Mouse (Mus musculus) lung, postnatal 4 days (tissue): ENCODE data around the gene Hdc.
A peak's percentile ranks its signal among the peaks of the same experiment; 100 is the strongest.
"Not testable (repeated sequence)": the region's sequence is repeated elsewhere in the genome, so short reads cannot be mapped to it uniquely, and the experiment has no call there.

Source experiments
- DNase-seq, 2 experiments: peaks; one replicate each; pipeline ENCODE4 v3.0.0; 2021

Hdc gene

GRCm38 (mm10) chr2:126619249-126619704 lies at the start of gene Hdc:
Gene Hdc (minus strand): TSS chr2:126619299.
- DNase-seq, result no peak

DNA sequence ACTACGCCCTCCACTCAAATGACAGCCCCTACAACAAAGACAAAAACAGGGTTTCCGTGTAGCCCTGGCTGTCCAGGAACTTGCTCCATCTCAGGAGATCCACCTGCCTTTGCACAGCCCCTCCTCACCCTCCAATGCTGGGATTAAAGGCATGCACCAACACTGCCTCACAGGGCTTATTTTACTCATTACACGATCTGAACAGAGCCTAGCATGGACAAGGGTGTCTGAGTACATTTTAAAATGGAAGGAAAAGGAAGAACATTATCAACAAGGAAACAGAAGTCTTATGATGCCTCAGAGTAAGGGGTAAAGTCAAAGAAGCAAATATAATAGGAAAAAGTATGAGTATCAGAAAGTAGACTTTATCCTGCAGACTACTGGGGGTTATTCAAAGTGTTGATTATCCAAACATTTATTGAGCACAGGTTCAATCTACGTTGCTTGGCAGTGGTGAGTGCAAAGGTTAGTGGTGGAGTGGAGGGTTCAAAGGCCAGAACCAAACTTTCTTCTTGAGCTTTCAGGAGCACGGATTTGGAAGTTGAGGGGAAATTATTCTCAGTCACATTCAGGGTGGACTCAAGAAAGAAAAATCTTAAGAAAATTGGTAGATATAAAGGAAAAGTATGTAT lies 49.6 kb upstream of the Hdc start:
- no peak for DNase-seq

GRCm38 (mm10) chr2:126665984-126666383 lies 46.9 kb upstream of the Hdc start:
- DNase-seq, result no peak

DNA sequence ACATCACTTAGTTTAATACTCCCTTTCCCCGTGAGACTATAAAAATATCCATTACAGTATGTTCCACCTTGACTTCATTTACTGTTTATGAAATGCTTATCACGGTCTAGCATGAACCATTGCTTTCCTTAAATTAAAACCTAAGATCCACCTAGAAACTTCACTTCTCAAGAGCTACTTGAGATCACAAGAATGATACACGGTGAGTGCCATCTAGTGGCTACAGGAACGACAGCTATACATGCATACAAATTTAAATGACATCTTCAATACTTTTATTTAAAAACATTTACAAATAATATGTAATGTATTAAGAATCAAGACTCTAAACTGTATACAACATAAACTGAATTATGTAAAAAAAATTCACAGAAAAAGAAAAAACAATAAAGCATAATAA lies 44.4 kb upstream of the Hdc start:
- peak in 1 of 2 experiments; percentile 34 for DNase-seq

GRCm38 (mm10) chr2:126652929-126653328 lies 33.8 kb upstream of the Hdc start:
- DNase-seq, result no peak

DNA sequence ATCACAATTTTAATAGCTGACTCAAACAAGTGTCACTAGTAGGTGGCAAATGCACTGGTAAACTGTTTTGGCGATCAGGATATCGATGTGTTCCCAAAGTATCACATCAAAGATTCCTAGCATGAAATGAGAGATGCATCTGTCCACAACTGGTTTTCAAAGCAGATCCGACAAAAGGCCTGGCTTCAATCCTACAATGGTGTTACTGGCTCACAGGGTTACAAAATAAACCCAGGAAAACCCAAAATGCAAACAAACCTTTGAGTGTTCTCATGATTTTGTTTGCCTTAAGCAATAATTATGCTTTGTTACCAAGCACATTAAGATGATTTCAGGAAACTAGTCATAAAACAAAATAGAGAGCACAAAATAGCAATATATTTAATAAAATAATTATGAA lies 28.7 kb upstream of the Hdc start:
- DNase-seq, result no peak

- no peak for DNase-seq
These were observed 27.4 kb upstream of the Hdc start for GRCm38 (mm10) chr2:126646461-126646860.

DNA sequence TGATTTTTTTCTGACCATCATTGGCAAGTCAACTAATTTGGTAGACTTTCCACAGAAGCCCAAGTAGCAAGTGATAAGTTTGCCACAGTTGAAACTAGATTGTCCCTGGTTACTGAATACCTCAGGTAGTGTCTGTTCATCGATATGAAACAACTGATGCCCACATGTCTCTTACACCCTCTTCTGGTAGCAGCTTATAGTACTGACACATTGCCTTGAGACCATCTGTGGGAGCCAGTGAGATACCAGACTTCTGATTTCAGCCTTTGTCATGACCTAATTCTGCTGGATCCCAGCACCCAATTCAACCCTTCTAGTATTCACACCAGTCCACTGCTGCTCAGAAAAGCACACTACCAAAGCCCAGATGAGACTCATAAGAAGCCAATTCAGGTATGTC lies 25.7 kb upstream of the Hdc start:
- no peak for DNase-seq

- no peak for DNase-seq
These were observed 21.2 kb upstream of the Hdc start for GRCm38 (mm10) chr2:126640298-126640697.

DNA sequence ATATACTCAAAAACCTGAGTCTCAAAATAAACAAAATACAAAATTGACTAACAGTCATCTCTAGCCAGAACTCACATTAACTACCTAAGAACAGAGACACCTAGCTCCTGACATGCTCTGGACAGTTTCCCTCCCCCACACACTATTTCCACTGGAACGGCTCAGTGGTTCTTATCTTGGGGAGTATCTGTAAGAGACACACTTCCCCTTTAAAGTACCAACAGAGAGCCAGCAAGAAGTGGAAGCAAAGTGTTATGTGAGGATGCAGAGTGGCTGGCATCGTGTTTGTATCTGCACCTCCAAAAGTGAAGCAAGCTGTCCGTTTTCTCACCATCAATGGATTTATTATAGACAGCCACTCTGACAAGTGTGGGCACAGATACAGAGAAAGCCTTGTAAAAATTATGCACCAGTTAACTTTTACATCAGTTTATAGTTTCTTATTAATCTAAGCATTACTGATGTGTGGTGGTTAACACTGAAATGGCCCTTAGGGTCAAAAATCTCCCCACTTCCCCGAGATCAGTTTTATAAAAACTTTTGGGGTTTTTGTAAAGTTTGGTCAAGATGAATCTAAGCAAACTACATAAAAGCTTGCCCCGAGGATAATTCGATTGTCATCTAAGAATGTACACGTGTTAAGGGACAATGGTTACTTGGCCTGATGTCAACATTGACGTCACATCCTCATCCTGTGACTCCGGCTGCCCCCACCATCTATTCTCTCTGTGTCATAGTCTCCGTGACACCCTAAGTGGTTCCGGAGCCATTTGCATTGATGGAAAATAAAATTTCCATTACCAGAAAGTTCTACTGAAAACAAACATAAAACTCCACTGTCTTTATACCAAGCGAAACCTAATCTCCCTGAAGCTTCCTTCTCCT lies 17.1 kb upstream of the Hdc start:
- peak in 1 of 2 experiments; percentile 60 for DNase-seq

DNA sequence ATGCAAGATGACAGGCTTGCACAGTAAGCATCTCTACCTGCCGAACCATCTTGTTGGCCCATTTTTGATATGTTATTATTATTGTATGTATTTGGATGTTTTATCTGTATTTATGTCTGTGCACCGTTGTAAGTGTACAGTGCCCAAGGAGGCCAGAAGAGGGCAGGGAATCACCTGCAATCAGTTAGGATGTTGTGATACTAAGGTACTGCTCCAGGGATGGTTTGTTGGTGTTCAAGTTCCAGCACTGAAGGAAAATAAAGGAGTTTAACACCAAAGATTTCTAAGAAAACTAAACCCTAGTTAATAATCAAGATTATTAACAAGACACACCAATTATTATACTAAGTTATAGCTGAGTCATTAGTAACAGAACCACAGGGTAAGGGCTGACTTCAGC lies 14.1 kb upstream of the Hdc start:
- no peak for DNase-seq

GRCm38 (mm10) chr2:126628455-126628995 lies 9.4 kb upstream of the Hdc start:
- DNase-seq, result no peak

DNA sequence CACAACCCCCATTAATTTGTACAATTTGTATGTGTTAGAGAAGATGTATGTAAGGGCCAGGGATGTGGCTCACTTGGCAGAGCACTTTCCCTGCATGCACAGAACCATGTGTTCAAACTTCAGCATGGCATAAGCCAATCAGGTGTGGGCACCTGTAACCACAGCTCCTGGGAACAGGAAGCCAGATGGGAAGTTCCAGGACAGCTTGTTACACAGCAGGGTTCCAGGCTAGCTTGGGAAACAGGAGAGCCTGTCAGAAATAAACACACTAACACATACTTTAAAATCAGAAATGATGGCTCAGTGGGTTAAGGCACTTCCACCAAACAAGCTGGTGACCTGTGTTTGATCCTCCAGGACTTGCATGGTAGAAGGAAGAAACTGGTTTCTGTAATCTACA lies 4.0 kb upstream of the Hdc start:
- DNase-seq, result no peak

GRCm38 (mm10) chr2:126622455-126622854 lies 3.4 kb upstream of the Hdc start:
- no peak for DNase-seq

- DNase-seq, result peak in 1 of 2 experiments; percentile 21
These were observed 474 bp downstream of the Hdc start for GRCm38 (mm10) chr2:126618470-126619179.

GRCm38 (mm10) chr2:126615355-126615754 lies 3.7 kb downstream of the Hdc start:
- no peak for DNase-seq

- DNase-seq, result not testable (repeated sequence)
These were observed 9.5 kb downstream of the Hdc start for GRCm38 (mm10) chr2:126609600-126609999.

DNA sequence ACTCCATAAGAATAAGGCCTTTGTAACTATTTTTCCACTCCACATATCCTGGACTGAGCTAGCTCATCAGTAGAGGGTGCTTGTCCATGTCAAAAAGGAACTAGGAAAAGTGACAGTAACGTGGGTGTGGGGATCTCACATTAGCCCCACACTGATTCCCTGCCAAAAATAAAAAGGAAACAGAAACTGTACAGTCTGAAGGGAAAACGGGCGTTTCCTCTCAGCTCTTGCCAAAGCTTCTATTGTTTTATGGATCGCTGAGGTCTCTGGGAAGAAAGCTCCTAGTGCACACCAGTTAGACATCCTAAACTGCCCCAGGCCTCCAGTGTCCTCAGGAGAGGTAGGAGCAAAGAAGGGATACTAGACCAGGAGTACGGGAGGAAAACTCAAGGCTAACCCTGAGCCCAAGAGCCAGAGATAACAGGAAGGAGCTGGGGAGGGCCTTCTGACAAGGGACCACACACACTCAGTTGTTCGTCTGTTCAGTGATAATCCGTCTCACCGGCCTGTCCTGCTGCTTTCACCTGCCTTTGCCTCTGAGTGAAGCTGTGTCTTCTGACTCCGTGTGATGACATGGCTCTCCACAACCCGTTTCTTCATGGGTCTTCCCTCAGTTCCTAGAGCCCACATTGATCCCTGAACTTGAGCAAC lies 11.4 kb downstream of the Hdc start:
- no peak for DNase-seq

DNA sequence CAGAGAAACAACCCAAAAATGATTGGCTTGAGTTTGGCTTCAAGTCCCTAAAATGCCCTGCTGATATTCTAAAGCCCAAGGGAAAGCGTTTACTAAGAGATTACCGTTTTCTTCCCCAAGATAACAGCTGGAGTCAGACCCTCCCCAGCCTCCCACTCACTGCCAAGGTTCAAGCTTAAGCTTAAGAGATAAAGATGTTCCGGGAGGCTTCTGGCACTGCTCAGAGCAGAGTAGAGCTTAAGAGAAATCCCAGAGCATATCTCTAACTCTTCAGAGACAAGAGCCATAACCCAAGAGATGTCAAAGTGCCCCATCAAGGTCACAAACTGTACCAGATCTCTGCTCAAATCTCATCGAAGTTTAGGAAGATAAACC lies 12.4 kb downstream of the Hdc start:
- DNase-seq, result no peak

DNA sequence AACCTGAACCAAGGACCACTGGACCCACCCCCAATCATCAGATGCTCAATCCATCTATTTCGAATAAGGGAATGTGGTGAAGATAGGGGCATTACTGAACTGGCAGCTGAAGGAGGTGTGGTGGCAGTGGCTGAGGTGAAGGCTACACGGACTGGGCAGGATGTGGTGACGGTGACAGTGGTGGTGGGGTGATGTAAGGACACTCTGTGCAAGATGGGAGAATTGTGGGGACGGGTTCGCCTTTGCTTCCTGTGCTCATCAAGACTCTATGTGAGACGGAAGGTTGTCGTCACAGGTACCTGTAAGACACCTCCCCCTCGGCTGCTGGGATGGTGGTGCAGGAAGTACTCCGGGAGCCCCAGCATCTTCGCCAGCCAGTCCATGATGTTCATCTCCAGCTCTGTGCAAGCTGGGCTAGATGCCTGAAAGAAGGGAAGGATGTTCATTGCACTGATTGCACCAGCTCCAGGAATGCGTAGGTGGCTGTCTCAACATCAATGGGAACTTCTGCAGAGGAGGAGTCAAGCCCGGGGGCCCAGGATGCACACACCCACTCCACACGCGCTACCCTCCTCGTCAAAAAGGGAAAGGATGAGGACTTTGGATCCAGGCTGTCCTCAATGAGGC lies 12.9 kb downstream of the Hdc start:
- DNase-seq, result no peak

DNA sequence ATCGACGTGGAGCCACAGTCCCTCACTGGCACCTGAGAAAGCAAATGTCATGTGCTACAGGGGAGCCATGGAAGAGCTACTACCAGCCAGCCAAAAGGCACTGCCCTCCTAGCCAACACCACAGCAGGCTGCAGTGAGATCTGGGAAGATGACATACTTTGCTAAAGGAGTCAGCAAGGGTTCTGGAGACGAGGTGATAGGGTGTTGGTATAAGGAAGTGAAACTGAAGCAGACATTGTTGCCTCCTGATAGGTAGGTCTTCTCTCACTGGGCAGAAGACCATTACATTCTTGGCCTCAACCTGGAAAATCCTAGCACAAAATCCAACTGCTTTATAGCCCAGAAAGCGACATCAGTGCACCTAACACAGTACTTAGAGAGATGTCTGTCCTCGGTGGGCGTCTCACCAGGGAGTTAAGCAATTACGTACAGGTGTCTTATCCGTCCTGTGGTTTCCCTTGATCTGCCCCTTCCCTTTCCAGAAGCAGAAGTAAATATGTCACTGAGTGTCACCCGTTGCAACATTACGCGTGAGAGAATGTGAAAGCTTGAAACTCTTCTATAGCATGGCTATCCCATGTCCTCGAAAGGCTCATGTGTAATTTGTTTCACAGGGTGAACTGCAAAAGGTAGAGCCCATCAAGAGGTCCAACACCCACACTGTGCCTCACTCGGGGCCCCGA lies 17.0 kb downstream of the Hdc start:
- no peak for DNase-seq

- DNase-seq, result no peak
These were observed 18.6 kb downstream of the Hdc start for GRCm38 (mm10) chr2:126600533-126600932.
